Mouse (Mus musculus) myocyte (in vitro differentiated cells): ENCODE results near the gene Sppl3.

ENCODE experiments used
- MYOG ChIP-seq, 3 experiments: IDR thresholded peaks; one replicate each; pipeline ENCODE4 v1.6.1; 2011; ENCODE audit warnings: control low read depth in 2 of 3, low read depth in 2 of 3, mild to moderate bottlenecking in 2 of 3; ENCODE audit not compliant: insufficient read length in 2 of 3, control insufficient read depth in 1 of 3, insufficient read depth in 1 of 3
- POLR2A ChIP-seq: IDR thresholded peaks from one replicate; pipeline ENCODE4 v1.6.1; 2011; ENCODE audit warnings: low read depth, mild to moderate bottlenecking, control low read depth, moderate library complexity; ENCODE audit not compliant: insufficient read length

DNA sequence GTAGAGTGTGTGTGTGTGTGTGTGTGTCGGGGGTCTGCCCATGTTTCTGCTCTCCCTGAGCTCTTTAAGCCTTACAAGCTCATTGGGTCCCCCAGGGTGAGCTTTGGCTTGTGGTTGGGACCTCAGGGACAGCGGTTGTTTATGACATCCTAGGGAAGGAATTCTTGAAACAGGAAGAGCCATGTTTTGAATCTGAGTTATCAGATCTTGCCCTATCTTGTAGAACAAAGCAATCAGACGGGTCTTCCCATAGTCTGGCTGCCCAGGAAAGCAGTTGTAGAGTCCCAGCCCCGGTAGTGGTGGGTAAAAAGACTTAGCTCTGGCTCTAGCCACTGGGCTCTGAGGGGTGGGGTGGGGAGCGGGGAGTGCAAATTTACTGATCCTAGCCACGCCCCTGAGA is 13.6 kb upstream of the Sppl3 start:
- no peak for TF ChIP-seq MYOG (IDR thresholded peaks at IDR 0.05; ENCODE audit: control insufficient read depth in 1 of 3, insufficient read depth in 1 of 3, insufficient read length in 2 of 3, low read depth in 2 of 3)
- no peak for TF ChIP-seq POLR2A
